Mouse (Mus musculus) ES-Bruce4 (cell line): ENCODE measurements around the gene Borcs6.

Experiments used
- CTCF ChIP-seq: IDR thresholded peaks from one replicate; pipeline ENCODE4 v1.8.1; 2011; ENCODE audit warnings: low read depth, low read length
- EP300 ChIP-seq: IDR thresholded peaks from 2 replicates; pipeline ENCODE4 v1.6.1; 2011; ENCODE audit warnings: low read depth, low read length; ENCODE audit not compliant: insufficient read depth

- TF ChIP-seq CTCF (no peak), EP300 (no peak)
Observed at GRCm38 (mm10) chr11:69080855-69081222, 21.3 kb downstream of the Borcs6 start.
